Mouse (Mus musculus): ENCODE data around the gene Foxp3. TPM values are rescaled to one million over a fixed set of nuclear protein-coding genes. Genes with fewer than 3 reads are reported as not detected.
A peak's percentile ranks its signal among the peaks of the same experiment; 100 is the strongest.

Gene Foxp3
- polyA plus RNA-seq, 1 experiment from 2014 or later: 0.17 TPM

DNA sequence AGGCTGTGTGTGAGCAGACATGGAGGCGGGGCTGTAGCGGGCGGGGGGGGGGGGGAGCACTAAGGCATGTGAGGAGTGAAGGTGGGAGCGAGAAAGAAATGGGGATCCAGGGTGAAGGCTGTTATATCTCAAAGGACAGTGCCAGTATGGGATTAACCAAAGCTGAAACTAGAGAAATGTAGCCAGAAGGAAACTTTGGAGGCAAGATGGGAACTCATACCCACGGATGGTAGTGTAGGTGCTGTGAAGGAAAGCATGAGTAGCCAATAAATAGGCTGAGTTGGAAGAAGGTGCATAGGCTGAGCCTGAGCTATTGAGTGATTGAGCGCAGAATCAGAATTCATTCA is 1.4 kb downstream of the Foxp3 start:
- ATAC-seq (no peak), DNase-seq (ENCODE audit: low read depth, low spot score) (no peak)
- no peak for TF ChIP-seq CTCF (IDR thresholded peaks at IDR 0.05)
- ChIA-PET POLR2A (no interaction called here), CTCF (interaction anchor here (1.0 to 1.5 kb wide), 2 partner anchors 10 to 29 kb away, joined by 3 to 4 read pairs; no protein-coding TSS in a partner anchor)
- H3K27me3 ChIP-seq: peaks cover 9% of the 10 kb centered on the region
- in situ Hi-C loops (cut with MboI; ENCODE audit: low pct_unique_long_range_greater_than_20kb): no loop called here

DNA sequence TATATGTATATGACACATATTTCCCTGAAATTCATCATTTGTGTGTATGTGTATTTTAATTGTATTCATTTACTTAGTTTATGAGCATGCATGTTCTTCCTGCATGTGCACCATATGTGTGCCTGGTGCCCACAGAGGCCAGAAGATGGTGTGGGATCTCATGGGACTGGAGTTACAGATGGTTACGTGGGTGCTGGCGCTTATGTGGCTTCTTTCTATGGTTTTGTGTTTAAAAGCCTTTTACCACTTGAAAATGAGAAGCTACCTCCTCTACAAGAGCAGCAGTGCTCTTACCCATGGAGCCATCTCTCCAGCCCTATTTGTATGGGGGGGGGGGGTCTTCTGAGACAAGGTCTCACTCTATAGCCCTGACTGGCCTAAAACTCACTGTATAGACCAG is 7.7 kb downstream of the Foxp3 start:
- POLR2A ChIA-PET: no interaction called here
- CTCF ChIA-PET: interaction anchor here (1.6 kb wide), 1 partner anchor 11 kb away, joined by 3 read pairs; no protein-coding TSS in a partner anchor

DNA sequence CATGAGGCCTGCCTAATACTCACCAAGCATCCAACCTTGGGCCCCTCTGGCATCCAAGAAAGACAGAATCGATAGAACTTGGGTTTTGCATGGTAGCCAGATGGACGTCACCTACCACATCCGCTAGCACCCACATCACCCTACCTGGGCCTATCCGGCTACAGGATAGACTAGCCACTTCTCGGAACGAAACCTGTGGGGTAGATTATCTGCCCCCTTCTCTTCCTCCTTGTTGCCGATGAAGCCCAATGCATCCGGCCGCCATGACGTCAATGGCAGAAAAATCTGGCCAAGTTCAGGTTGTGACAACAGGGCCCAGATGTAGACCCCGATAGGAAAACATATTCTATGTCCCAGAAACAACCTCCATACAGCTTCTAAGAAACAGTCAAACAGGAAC is 10.4 kb downstream of the Foxp3 start:
- ChIA-PET POLR2A (no interaction called here), CTCF (no interaction called here)
- ATAC-seq (no peak), DNase-seq (ENCODE audit: low read depth, low spot score) (no peak)
- peaks cover 12% of the 10 kb centered on the region for H3K27me3 ChIP-seq
- TF ChIP-seq CTCF (IDR thresholded peaks at IDR 0.05): no peak
- in situ Hi-C loops (cut with MboI; ENCODE audit: low pct_unique_long_range_greater_than_20kb): no loop called here

More for the DNA sequence above, 7.7 kb downstream of the Foxp3 start:
- H3K27me3 ChIP-seq: peaks cover 10% of the 10 kb centered on the region
- DNase-seq (ENCODE audit: low read depth, low spot score): no peak
- in situ Hi-C loops (cut with MboI; ENCODE audit: low pct_unique_long_range_greater_than_20kb): no loop called here
- TF ChIP-seq CTCF (IDR thresholded peaks at IDR 0.05): no peak
- no peak for ATAC-seq

DNA sequence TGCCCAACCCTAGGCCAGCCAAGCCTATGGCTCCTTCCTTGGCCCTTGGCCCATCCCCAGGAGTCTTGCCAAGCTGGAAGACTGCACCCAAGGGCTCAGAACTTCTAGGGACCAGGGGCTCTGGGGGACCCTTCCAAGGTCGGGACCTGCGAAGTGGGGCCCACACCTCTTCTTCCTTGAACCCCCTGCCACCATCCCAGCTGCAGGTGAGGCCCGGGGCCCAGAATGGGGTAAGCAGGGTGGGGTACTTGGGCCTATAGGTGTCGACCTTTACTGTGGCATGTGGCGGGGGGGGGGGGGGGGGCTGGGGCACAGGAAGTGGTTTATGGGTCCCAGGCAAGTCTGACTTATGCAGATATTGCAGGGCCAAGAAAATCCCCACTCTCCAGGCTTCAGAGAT is 12.9 kb downstream of the Foxp3 start:
- H3K27me3 ChIP-seq: peaks cover 12% of the 10 kb centered on the region
- ChIA-PET CTCF (no interaction called here), POLR2A (no interaction called here)
- TF ChIP-seq CTCF (IDR thresholded peaks at IDR 0.05): no peak
- in situ Hi-C loops (cut with MboI; ENCODE audit: low pct_unique_long_range_greater_than_20kb): no loop called here
- ATAC-seq (no peak), DNase-seq (ENCODE audit: low read depth, low spot score) (no peak)

DNA sequence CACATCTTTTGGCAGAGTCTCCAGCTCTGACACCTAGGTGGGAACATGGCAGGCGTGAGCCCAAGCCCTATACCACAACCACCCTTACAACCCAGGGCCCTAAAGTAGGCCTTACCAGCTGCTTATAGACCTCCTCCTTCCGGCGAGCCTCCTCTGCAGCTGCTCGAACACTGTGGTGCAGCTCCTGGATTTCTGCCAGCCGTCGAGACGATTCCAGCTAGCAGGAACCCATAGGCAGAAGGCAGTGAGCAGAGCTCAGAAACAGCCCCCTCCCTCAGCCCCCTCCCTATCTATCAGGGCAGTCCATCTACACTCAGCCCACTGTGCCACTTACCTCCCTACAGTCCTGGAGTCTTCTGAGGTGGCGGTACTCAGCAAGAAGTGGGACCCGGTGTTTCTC is 21.9 kb downstream of the Foxp3 start:
- no peak for TF ChIP-seq CTCF (IDR thresholded peaks at IDR 0.05)
- peaks cover 8% of the 10 kb centered on the region for H3K27me3 ChIP-seq
- in situ Hi-C loops (cut with MboI; ENCODE audit: low pct_unique_long_range_greater_than_20kb): no loop called here
- ChIA-PET CTCF (no interaction called here), POLR2A (no interaction called here)
- ATAC-seq (no peak), DNase-seq (ENCODE audit: low read depth, low spot score) (no peak)

DNA sequence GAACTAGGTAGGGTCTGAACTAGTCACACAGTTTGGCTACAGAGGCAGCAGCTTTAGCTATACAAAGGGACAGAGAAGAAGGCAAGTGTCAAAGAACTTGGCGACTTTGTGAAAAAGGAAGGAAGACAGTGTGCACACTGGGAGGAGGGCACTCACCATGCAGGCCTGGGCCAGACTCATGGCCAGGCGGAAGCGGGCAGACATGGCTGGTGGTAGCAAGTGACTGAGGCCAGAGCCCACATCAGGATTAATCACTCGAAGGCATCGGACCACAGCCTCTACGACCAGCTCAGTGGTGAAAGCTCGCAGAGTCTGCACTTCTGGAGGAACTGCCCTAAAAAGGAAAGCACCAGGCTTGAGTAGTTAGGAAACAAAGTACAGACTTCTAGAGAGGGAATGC is 30.6 kb downstream of the Foxp3 start:
- DNase-seq (ENCODE audit: low read depth, low spot score) (no peak), ATAC-seq (no peak)
- peaks cover 18% of the 10 kb centered on the region for H3K27me3 ChIP-seq
- no peak for TF ChIP-seq CTCF (IDR thresholded peaks at IDR 0.05)
- in situ Hi-C loops (cut with MboI; ENCODE audit: low pct_unique_long_range_greater_than_20kb): no loop called here
- CTCF ChIA-PET: interaction anchor here (1.0 to 1.5 kb wide), 2 partner anchors 10 to 30 kb away, joined by 3 read pairs; partner anchors contain the start of gene Ppp1r3f
- POLR2A ChIA-PET: interaction anchor here (0.6 kb wide), 1 partner anchor 53 kb away, joined by 3 read pairs; no protein-coding TSS in a partner anchor

DNA sequence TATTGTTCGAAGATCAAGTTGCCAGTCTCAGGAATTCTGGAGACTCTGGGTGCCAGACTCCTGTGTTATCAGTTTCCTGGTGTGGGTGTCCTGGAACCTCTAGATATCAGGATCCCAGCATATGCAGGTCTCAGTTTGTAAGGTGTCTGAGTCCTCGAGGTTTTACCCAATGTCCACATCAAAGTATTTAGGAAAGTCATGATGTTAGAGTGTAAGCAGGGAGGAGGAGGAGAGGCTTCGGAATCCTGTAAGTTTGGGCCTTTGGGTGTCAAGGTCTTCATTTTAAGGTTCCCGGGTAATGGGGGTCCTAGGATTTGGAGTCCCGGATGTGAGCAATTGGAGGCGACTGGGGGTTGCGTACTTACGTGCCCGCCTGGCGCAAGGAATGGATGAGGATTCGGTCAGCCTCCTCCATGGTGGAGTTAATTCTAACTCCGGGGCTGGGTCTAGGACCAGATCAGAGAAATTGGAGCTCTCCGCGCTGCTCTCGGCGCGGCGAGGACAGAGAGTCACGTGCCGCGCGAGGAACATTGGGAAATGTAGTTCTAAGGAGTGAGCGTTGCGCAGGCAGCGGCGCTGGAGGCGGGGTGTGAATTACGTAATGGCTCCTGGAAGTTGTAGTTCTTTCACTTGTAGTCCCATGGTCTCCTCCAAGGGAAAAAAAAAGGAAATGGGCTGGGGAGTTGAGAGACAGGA is 31.6 kb downstream of the Foxp3 start, which contains the start of gene Ccdc22:
TSS of gene Ccdc22 (minus strand) at position 639 of the 696 bp plus-strand sequence.
- in situ Hi-C loops (cut with MboI; ENCODE audit: low pct_unique_long_range_greater_than_20kb): no loop called here
- TF ChIP-seq CTCF (IDR thresholded peaks at IDR 0.05): no peak
- ChIA-PET CTCF (no interaction called here), POLR2A (no interaction called here)
- DNase-seq (ENCODE audit: low read depth, low spot score) (peak; percentile 4), ATAC-seq (peak; percentile 44)
- H3K27me3 ChIP-seq: peaks cover 17% of the 10 kb centered on the region

DNA sequence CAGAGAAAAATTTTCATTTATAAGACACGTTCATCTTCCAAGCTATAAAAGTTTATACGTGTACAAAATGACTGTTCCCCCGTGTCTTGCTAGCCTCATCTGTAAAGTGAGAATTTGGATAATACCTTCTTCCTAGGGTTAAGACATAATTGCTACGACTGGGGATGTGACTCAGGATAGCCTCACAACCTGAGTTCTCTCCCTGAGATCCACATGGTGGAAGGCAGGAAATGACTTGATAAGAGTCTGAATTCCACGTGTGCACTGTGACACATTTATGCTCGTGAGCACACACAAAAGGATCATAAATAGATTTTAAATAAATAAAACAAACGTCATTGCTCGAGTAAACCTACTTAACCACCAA is 32.1 kb downstream of the Foxp3 start:
- in situ Hi-C loops (cut with MboI; ENCODE audit: low pct_unique_long_range_greater_than_20kb): no loop called here
- TF ChIP-seq CTCF (IDR thresholded peaks at IDR 0.05): no peak
- H3K27me3 ChIP-seq: peaks cover 18% of the 10 kb centered on the region
- ChIA-PET POLR2A (no interaction called here), CTCF (no interaction called here)
- no peak for ATAC-seq
- DNase-seq (ENCODE audit: low read depth, low spot score): no peak

DNA sequence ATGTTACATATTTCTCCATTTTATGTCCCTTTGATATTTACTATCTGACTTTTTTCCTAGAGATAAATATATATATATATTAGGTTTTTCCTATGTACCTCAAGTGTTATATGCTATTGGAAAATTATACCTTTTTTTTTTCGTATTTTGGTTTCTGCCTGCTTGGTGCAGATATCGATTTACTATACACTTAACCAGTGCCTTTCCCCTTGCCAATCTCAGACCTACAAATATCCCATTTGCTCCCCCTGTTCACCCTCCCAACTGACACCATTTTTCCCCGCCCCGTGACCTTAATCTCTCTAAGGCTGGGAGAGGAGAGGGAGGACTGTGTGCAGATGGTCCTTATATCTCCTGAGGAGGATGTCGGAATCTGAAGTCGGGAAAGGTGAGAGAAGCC is 33.3 kb downstream of the Foxp3 start, which contains the start of gene Cacna1f:
TSS of gene Cacna1f (plus strand) at position 301 of the 400 bp plus-strand sequence.
- ChIA-PET POLR2A (interaction anchor here (0.6 kb wide), 1 partner anchor 408 kb away, joined by 4 read pairs; no protein-coding TSS in a partner anchor), CTCF (interaction anchor here (1.2 kb wide), 1 partner anchor 9 kb away, joined by 3 read pairs; no protein-coding TSS in a partner anchor)
- ATAC-seq: no peak
- no peak for TF ChIP-seq CTCF (IDR thresholded peaks at IDR 0.05)
- peaks cover 29% of the 10 kb centered on the region for H3K27me3 ChIP-seq
- DNase-seq (ENCODE audit: low read depth, low spot score): no peak
- in situ Hi-C loops (cut with MboI; ENCODE audit: low pct_unique_long_range_greater_than_20kb): no loop called here

DNA sequence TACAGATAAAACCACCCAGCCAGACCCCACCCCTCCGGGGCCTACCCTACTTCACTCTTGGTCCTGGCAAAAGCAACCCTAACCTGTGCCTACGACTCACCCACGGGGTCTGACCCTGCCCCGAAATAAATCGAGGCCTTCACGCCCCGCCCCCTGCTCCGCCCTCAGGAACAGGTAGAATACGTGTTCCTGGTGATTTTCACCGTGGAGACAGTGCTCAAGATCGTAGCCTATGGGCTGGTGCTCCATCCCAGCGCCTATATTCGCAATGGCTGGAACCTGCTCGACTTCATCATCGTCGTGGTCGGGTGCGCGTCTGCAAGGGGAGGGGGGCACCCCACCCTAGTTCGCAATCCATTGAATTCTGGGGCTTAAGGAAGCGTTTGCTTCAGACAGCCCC is 36.6 kb downstream of the Foxp3 start:
- CTCF ChIA-PET: no interaction called here
- no peak for TF ChIP-seq CTCF (IDR thresholded peaks at IDR 0.05)
- peaks cover 41% of the 10 kb centered on the region for H3K27me3 ChIP-seq
- in situ Hi-C loops (cut with MboI; ENCODE audit: low pct_unique_long_range_greater_than_20kb): no loop called here
- POLR2A ChIA-PET: no interaction called here
- no peak for DNase-seq (ENCODE audit: low read depth, low spot score)
- no peak for ATAC-seq

DNA sequence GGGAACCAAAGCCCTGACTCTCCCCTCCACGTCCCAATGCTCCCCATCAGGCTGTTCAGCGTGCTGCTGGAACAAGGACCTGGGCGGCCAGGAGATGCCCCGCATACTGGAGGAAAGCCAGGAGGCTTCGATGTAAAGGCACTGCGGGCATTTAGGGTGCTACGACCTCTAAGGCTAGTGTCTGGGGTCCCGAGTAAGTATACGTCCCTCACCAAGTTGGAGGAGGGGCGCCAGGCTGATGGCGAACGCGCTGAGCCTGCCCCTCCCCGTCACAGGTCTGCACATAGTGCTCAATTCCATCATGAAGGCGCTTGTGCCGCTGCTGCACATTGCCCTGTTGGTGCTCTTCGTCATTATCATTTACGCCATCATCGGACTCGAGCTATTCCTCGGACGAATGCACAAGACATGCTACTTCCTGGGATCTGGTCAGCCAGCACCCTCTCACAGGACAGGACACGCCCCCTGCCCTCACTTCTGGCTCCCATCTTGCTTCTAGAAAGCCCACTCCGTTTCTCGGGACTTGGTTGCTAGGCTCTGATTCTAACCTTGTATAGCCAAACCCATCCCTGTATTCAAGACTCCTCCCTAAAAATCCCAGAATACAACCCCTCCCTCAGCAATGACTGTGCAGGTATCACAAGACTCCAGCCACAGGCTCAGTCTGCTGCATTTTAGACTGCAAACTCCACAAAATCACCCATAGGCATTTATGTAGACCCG is 37.3 kb downstream of the Foxp3 start:
- ChIA-PET CTCF (no interaction called here), POLR2A (no interaction called here)
- DNase-seq (ENCODE audit: low read depth, low spot score): no peak
- in situ Hi-C loops (cut with MboI; ENCODE audit: low pct_unique_long_range_greater_than_20kb): no loop called here
- H3K27me3 ChIP-seq: peaks cover 41% of the 10 kb centered on the region
- ATAC-seq: no peak
- TF ChIP-seq CTCF (IDR thresholded peaks at IDR 0.05): no peak
